In the genomic region with DNA sequence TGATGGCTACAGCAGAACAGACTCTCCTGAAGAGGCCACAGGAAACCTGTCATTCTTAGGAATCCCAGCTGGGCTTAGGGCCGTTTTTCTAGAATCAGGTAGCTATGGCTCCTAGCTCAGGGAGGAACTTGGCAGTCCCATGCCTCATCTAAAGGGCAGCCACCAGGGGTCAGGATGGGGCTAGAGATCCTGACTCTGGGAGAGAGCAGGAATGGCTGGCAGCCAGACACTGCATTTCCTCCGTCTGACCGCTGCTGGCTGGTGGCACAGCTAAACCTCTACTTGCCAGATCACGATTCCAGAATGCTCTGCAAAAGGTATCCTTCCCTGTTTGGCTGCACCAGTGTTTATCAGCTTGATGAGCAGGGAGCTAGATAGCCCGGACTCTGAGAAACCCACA, we compare ENCODE assay signal across 8 mouse cellular contexts. TPM values are rescaled to one million over a fixed set of nuclear protein-coding genes. Genes with fewer than 3 reads are reported as not detected.
A peak's percentile ranks its signal among the peaks of the same experiment; 100 is the strongest.
DNase-seq lines count a peak whose midpoint lies in the region; ATAC-seq and TF ChIP-seq lines count a peak whose summit lies in the region.

No protein-coding gene starts in this region.

- TF ChIP-seq POLR2A in brain, embryonic 14.5 days (IDR thresholded peaks at IDR 0.05; ENCODE audit: borderline replicate concordance, extremely low read depth, insufficient read depth, insufficient read length, poor library complexity, severe bottlenecking), result no peak
- TF ChIP-seq POLR2A in small intestine, adult 2 months (IDR thresholded peaks at IDR 0.05; ENCODE audit: low read depth, low read length), result no peak

- H3K4me1 ChIP-seq in forebrain, embryonic 11.5 days (replicated peaks; ENCODE audit: control insufficient read depth, insufficient read depth, low read length), result peaks cover under 1% of the 10 kb centered on the region; the same call in 1 of the 2 replicates
- H3K4me1 ChIP-seq in heart, embryonic 16.5 days (ENCODE audit: control insufficient read depth, insufficient read depth, low read length), result peaks cover 9% of the 10 kb centered on the region
- H3K4me1 ChIP-seq in small intestine, adult 2 months (ENCODE audit: control insufficient read depth, insufficient read depth, insufficient read length, low read length), result no peaks in the 10 kb centered on the region; the same call in 1 of the 2 replicates

- peak; percentile 69 for TF ChIP-seq CTCF in brain, embryonic 14.5 days (IDR thresholded peaks at IDR 0.05; ENCODE audit: borderline replicate concordance, extremely low read depth, insufficient read depth, insufficient read length)
- peak; percentile 71; the same call in 1 of the 2 replicates for TF ChIP-seq CTCF in small intestine, adult 2 months (IDR thresholded peaks at IDR 0.05; ENCODE audit: extremely low read depth, insufficient read length, insufficient replicate concordance, low read depth, low read length)

- H3K27me3 ChIP-seq in forebrain, embryonic 11.5 days (ENCODE audit: control insufficient read depth, insufficient read depth, low read length), result peaks cover 3% of the 10 kb centered on the region; the same call in 1 of the 2 replicates
- H3K27me3 ChIP-seq in heart, embryonic 16.5 days (ENCODE audit: control insufficient read depth, insufficient read depth, low read length), result peaks cover 8% of the 10 kb centered on the region
- H3K27me3 ChIP-seq in small intestine, adult 2 months (ENCODE audit: control insufficient read depth, insufficient read depth, low read length), result no peaks in the 10 kb centered on the region

- H3K4me2 ChIP-seq in forebrain, embryonic 11.5 days (ENCODE audit: low read depth, low read length, severe bottlenecking), result no peak overlapping the region; the same call in 1 of the 2 replicates
- peak overlapping the region; percentile 58 for H3K4me2 ChIP-seq in heart, embryonic 16.5 days (ENCODE audit: low read depth, low read length)

- H3K9me3 ChIP-seq in forebrain, embryonic 11.5 days (ENCODE audit: control insufficient read depth, low read length), result no peaks in the 10 kb centered on the region
- no peaks in the 10 kb centered on the region for H3K9me3 ChIP-seq in heart, embryonic 16.5 days (replicated peaks; ENCODE audit: control insufficient read depth, low read length)

- 0 out of 2 replicates have a peak overlapping the region, but pooled peaks have one; percentile 9 for H3K9ac ChIP-seq in forebrain, embryonic 11.5 days (ENCODE audit: low read length)
- peak overlapping the region; percentile 41 for H3K9ac ChIP-seq in heart, embryonic 16.5 days (ENCODE audit: low read length)

- no peak overlapping the region for H3K4me3 ChIP-seq in forebrain, embryonic 11.5 days (ENCODE audit: low read depth, low read length)
- H3K4me3 ChIP-seq in heart, embryonic 16.5 days (ENCODE audit: low read length), result peak overlapping the region; percentile 24; the same call in 1 of the 2 replicates
- no peak overlapping the region for H3K4me3 ChIP-seq in small intestine, adult 2 months (ENCODE audit: low read depth, low read length)

- H3K36me3 ChIP-seq in forebrain, embryonic 11.5 days (ENCODE audit: control insufficient read depth, insufficient read depth, low read length), result no peaks in the 10 kb centered on the region
- H3K36me3 ChIP-seq in heart, embryonic 16.5 days (ENCODE audit: control insufficient read depth, insufficient read depth), result no peaks in the 10 kb centered on the region
- no peaks in the 10 kb centered on the region for H3K36me3 ChIP-seq in small intestine, adult 2 months (ENCODE audit: control insufficient read depth, insufficient read depth, low read length)

- DNase-seq in CD4-positive, CD25-positive, alpha-beta regulatory T cell, adult 2 months (ENCODE audit: low read depth, low spot score), result peak; percentile 22
- peak; percentile 94 for DNase-seq in brain, embryonic 14.5 days (ENCODE audit: low read depth)
- peak; percentile 85 for DNase-seq in forebrain, embryonic 11.5 days (ENCODE audit: low spot score)
- peak; percentile 86 for DNase-seq in kidney, postnatal 14 days
- peak; percentile 91 for DNase-seq in lung, postnatal 36 days

- ATAC-seq in CD4-positive, CD25-positive, alpha-beta regulatory T cell, adult 4 months, result no peak
- ATAC-seq in forebrain, embryonic 11.5 days (replicated peaks; ENCODE audit: low FRiP score), result peak; percentile 71
- peak; percentile 83 for ATAC-seq in heart, embryonic 16.5 days (replicated peaks; ENCODE audit: extremely low read depth, insufficient read depth, low FRiP score)

- no peak overlapping the region for H3K27ac ChIP-seq in forebrain, embryonic 11.5 days (ENCODE audit: low read depth, low read length)
- peak overlapping the region; percentile 25; the same call in 1 of the 2 replicates for H3K27ac ChIP-seq in heart, embryonic 16.5 days (ENCODE audit: low read length)
- no peak overlapping the region for H3K27ac ChIP-seq in small intestine, adult 2 months (ENCODE audit: insufficient read depth, low read depth, low read length)

- WGBS in forebrain, embryonic 11.5 days, result 11% methylated on average over 5 of the region's 5 CpGs
- under 1% methylated on average over 5 of the region's 5 CpGs for WGBS in heart, embryonic 16.5 days
- WGBS in small intestine, adult 2 months, result 6% methylated on average over 5 of the region's 5 CpGs

RNA-seq across cellular contexts. Expression of gene Jph4, which starts 5.2 kb away (rescaled TPM):
- not detected for polyA plus RNA-seq in CD4-positive, CD25-positive, alpha-beta regulatory T cell, adult 4 months (2017; shearing (Covaris generic))
- 147 and 155 TPM in 2 replicates for polyA plus RNA-seq in brain, embryonic 14.5 days (2012; rRNA removed)
- polyA plus RNA-seq in forebrain, embryonic 11.5 days (2014; fragmentation: Nextera tagmentation; extraction: Ambion mirVana), result 2.9 and 3.7 TPM in 2 replicates
- 0.09 and 0.25 TPM in 2 replicates for polyA plus RNA-seq in heart, embryonic 16.5 days (2015; fragmentation: Nextera tagmentation; extraction: Ambion mirVana)
- 0.65 and 0.72 TPM in 2 replicates for polyA plus RNA-seq in small intestine, adult 2 months (2012; rRNA removed)

RNA-seq across cellular contexts. Expression of gene Ap1g2, which starts 15.6 kb away (rescaled TPM):
- polyA plus RNA-seq in CD4-positive, CD25-positive, alpha-beta regulatory T cell, adult 4 months (2017; shearing (Covaris generic)), result 100 to 1,000 TPM; 110 to 194 TPM
- polyA plus RNA-seq in brain, embryonic 14.5 days (2012; rRNA removed), result 13.6 and 20.6 TPM in 2 replicates
- 13.9 and 14.8 TPM in 2 replicates for polyA plus RNA-seq in forebrain, embryonic 11.5 days (2014; fragmentation: Nextera tagmentation; extraction: Ambion mirVana)
- polyA plus RNA-seq in heart, embryonic 16.5 days (2015; fragmentation: Nextera tagmentation; extraction: Ambion mirVana), result 10.4 and 14.2 TPM in 2 replicates
- 48.4 and 80.7 TPM in 2 replicates for polyA plus RNA-seq in small intestine, adult 2 months (2012; rRNA removed)

RNA-seq across cellular contexts. Expression of gene Thtpa, which starts 27.4 kb away (rescaled TPM):
- polyA plus RNA-seq in CD4-positive, CD25-positive, alpha-beta regulatory T cell, adult 4 months (2017; shearing (Covaris generic)), result 10 to 100 TPM; 11.6 to 17.9 TPM
- 13.5 and 18.3 TPM in 2 replicates for polyA plus RNA-seq in brain, embryonic 14.5 days (2012; rRNA removed)
- 28.6 and 31.1 TPM in 2 replicates for polyA plus RNA-seq in forebrain, embryonic 11.5 days (2014; fragmentation: Nextera tagmentation; extraction: Ambion mirVana)
- 16.1 and 16.9 TPM in 2 replicates for polyA plus RNA-seq in heart, embryonic 16.5 days (2015; fragmentation: Nextera tagmentation; extraction: Ambion mirVana)
- 2.9 and 4.9 TPM in 2 replicates for polyA plus RNA-seq in small intestine, adult 2 months (2012; rRNA removed)

RNA-seq across cellular contexts. Expression of gene Zfhx2, which starts 29.8 kb away (rescaled TPM):
- polyA plus RNA-seq in CD4-positive, CD25-positive, alpha-beta regulatory T cell, adult 4 months (2017; shearing (Covaris generic)), result 1 to 10 TPM; 4.2 to 4.6 TPM
- 10.4 and 34.9 TPM in 2 replicates for polyA plus RNA-seq in brain, embryonic 14.5 days (2012; rRNA removed)
- polyA plus RNA-seq in forebrain, embryonic 11.5 days (2014; fragmentation: Nextera tagmentation; extraction: Ambion mirVana), result 15.9 TPM in 2 replicates
- polyA plus RNA-seq in heart, embryonic 16.5 days (2015; fragmentation: Nextera tagmentation; extraction: Ambion mirVana), result 2.5 and 3.0 TPM in 2 replicates
- polyA plus RNA-seq in small intestine, adult 2 months (2012; rRNA removed), result 2.2 and 4.2 TPM in 2 replicates

Comparison
In these comparisons a context has a peak if more than half of its experiments do, and no peak if none do; other contexts are left out.
1. DNase-seq: peak in every context shown above with its lines; median percentile 94 in brain, embryonic 14.5 days; 91 in lung, postnatal 36 days; 86 in kidney, postnatal 14 days; 85 in forebrain, embryonic 11.5 days; 22 in CD4-positive, CD25-positive, alpha-beta regulatory T cell, adult 2 months.
2. RNA of gene Jph4, which starts 5.2 kb away (polyA plus RNA-seq): 147 to 155 TPM in brain, embryonic 14.5 days; 2.9 to 3.7 TPM in forebrain, embryonic 11.5 days, 0.65 to 0.72 TPM in small intestine, adult 2 months, 0.09 to 0.25 TPM in heart, embryonic 16.5 days and not detected in CD4-positive, CD25-positive, alpha-beta regulatory T cell, adult 4 months; every median in the first group is over 10 times any median in the second.